Mouse (Mus musculus): ENCODE measurements around the gene Zfyve28. TPM values are rescaled to one million over a fixed set of nuclear protein-coding genes. Genes with fewer than 3 reads are reported as not detected.

The Zfyve28 gene
- total and polyA plus RNA-seq, 3 experiments = 0.12 to 0.14 TPM; not detected in 1

DNA sequence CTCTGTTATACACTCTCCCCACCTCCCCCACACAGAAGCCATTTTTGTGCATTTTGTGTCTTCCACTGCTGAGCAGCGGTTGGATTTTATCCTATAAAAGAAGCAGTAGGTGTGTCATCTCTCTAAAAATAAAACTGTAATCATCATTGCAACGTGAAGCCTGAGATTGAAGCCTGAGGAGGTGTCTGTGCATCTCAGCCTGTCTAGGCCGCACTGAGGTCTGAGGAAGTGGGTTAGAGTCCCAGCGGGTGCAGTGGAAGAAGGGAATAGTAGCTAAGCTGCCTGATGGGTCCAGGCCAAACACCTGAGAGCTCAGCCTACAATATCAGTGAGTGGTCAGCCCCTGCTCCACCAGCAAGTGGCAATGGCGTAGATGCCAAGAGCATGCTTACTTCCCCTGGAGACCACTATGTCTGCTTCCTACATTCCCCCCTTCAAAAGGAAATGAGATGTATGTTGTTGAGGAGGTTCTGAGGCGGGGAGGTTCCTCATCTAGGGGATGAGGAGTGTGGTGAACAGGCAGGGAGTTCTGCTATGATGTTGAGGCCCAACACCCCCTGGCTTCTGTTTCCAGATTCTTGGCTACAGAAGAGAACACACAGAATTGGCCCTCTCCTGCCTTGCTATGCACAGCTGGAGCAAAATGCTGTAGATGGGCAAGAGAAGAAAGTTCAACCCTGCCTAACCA lies 93.1 kb downstream of the Zfyve28 start:
- Histone ChIP-seq H3K9ac (ENCODE audit: control insufficient read depth, low read depth, low read length, poor library complexity, severe bottlenecking) (no peak overlapping the region), H3K4me3 (ENCODE audit: control insufficient read depth in 1 of 2, insufficient read depth in 1 of 2, low read depth in 2 of 2, low read length in 2 of 2) (no peak overlapping the region), H3K27ac (ENCODE audit: control insufficient read depth, low read depth, low read length) (no peak overlapping the region), H3K9me3 (replicated peaks; ENCODE audit: insufficient read depth, low read length) (no peaks in the 10 kb centered on the region), H3K27me3 (ENCODE audit: control insufficient read depth in 1 of 2, insufficient read depth in 2 of 2, low read length in 2 of 2) (peaks cover 9 to 11% of the 10 kb centered on the region in 2 experiments), H3K36me3 (ENCODE audit: control insufficient read depth in 1 of 2, insufficient read depth in 2 of 2, low read length in 2 of 2) (no peaks in the 10 kb centered on the region), H3K4me1 (ENCODE audit: control insufficient read depth in 1 of 2, insufficient read depth in 2 of 2, low read length in 2 of 2) (no peaks in the 10 kb centered on the region), H3K79me2 (ENCODE audit: control insufficient read depth, insufficient read depth, low read length, poor library complexity) (no peaks in the 10 kb centered on the region)
- no peak for DNase-seq (ENCODE audit: low read depth, low spot score)
- TF ChIP-seq JUND (IDR thresholded peaks at IDR 0.05; ENCODE audit: low read depth, low read length) (no peak), CHD1 (IDR thresholded peaks at IDR 0.05; ENCODE audit: low read depth, low read length) (no peak), BHLHE40 (IDR thresholded peaks at IDR 0.05; ENCODE audit: borderline replicate concordance, low read depth, low read length) (no peak), MAFK (IDR thresholded peaks at IDR 0.05; ENCODE audit: borderline replicate concordance, low read depth, low read length) (no peak), GATA1 (IDR thresholded peaks at IDR 0.05; ENCODE audit: low read depth, low read length) (no peak), NELFE (IDR thresholded peaks at IDR 0.05; ENCODE audit: low read depth, low read length) (no peak), ZC3H11A (IDR thresholded peaks at IDR 0.05; ENCODE audit: low read depth, low read length) (no peak), ETS1 (IDR thresholded peaks at IDR 0.05; ENCODE audit: low read depth, low read length) (no peak), CTCF (IDR thresholded peaks at IDR 0.05 in 2 of 3, conservative IDR thresholded peaks at IDR 0.05 in 1 of 3; ENCODE audit: control insufficient read depth in 1 of 3, insufficient read depth in 1 of 3, low read depth in 2 of 3, low read length in 3 of 3, poor library complexity in 1 of 3, severe bottlenecking in 1 of 3) (no peak), MAX (IDR thresholded peaks at IDR 0.05; ENCODE audit: low read length) (no peak), POLR2AphosphoS5 (IDR thresholded peaks at IDR 0.05; ENCODE audit: borderline replicate concordance, low read depth, low read length) (no peak), SMC3 (IDR thresholded peaks at IDR 0.05; ENCODE audit: low read depth, low read length) (no peak)

DNA sequence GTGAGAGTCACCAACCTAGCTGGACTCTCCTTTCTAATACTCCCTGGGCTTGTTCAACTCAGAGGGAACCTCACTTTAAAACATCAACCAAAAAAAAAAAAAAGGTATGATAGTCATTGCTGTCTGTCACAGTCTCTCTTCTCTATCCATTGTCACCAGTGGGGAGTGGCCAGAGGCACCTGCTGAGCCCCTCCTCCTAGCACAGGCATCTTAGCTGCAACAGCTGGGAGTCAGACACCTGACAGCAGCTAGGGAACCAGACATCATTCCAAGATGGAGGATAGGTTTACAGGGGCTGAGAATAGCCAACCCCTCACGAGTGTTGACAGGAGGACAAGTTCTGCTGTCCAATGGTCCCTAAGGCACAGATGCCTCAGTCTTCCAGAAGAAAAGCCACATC lies 93.8 kb downstream of the Zfyve28 start:
- H3K27me3 ChIP-seq (ENCODE audit: control insufficient read depth in 1 of 2, insufficient read depth in 2 of 2, low read length in 2 of 2) = peaks cover 8 to 11% of the 10 kb centered on the region in 2 experiments
- TF ChIP-seq MAFK (IDR thresholded peaks at IDR 0.05; ENCODE audit: borderline replicate concordance, low read depth, low read length) (no peak), MYB (IDR thresholded peaks at IDR 0.05; ENCODE audit: low read depth, low read length) (no peak), TAL1 (IDR thresholded peaks at IDR 0.05; ENCODE audit: low read length) (no peak), ZKSCAN1 (IDR thresholded peaks at IDR 0.05; ENCODE audit: low read depth, low read length) (no peak), BHLHE40 (IDR thresholded peaks at IDR 0.05; ENCODE audit: borderline replicate concordance, low read depth, low read length) (no peak), MYC (IDR thresholded peaks at IDR 0.05; ENCODE audit: low read depth, low read length) (no peak), POLR2AphosphoS2 (IDR thresholded peaks at IDR 0.05; ENCODE audit: low read length) (no peak), SMC3 (IDR thresholded peaks at IDR 0.05; ENCODE audit: low read depth, low read length) (no peak), JUND (IDR thresholded peaks at IDR 0.05; ENCODE audit: low read depth, low read length) (no peak), CHD1 (IDR thresholded peaks at IDR 0.05; ENCODE audit: low read depth, low read length) (no peak), GABPA (IDR thresholded peaks at IDR 0.05; ENCODE audit: low read depth, low read length) (no peak), CTCF (IDR thresholded peaks at IDR 0.05 in 2 of 3, conservative IDR thresholded peaks at IDR 0.05 in 1 of 3; ENCODE audit: control insufficient read depth in 1 of 3, insufficient read depth in 1 of 3, low read depth in 2 of 3, low read length in 3 of 3, poor library complexity in 1 of 3, severe bottlenecking in 1 of 3) (no peak), MAZ (IDR thresholded peaks at IDR 0.05; ENCODE audit: low read depth, low read length) (no peak), NRF1 (IDR thresholded peaks at IDR 0.05; ENCODE audit: insufficient read depth, low read depth, low read length, poor library complexity, severe bottlenecking) (no peak), ZNF384 (IDR thresholded peaks at IDR 0.05; ENCODE audit: low read depth, low read length) (no peak)
- no peak overlapping the region for H3K9ac ChIP-seq (ENCODE audit: control insufficient read depth, low read depth, low read length, poor library complexity, severe bottlenecking)
- H3K4me1 ChIP-seq (ENCODE audit: control insufficient read depth in 1 of 2, insufficient read depth in 2 of 2, low read length in 2 of 2) = no peaks in the 10 kb centered on the region
- no peak overlapping the region for H3K27ac ChIP-seq (ENCODE audit: control insufficient read depth, low read depth, low read length)
- no peaks in the 10 kb centered on the region for H3K9me3 ChIP-seq (replicated peaks; ENCODE audit: insufficient read depth, low read length)
- no peaks in the 10 kb centered on the region for H3K36me3 ChIP-seq (ENCODE audit: control insufficient read depth in 1 of 2, insufficient read depth in 2 of 2, low read length in 2 of 2)
- no peaks in the 10 kb centered on the region for H3K79me2 ChIP-seq (ENCODE audit: control insufficient read depth, insufficient read depth, low read length, poor library complexity)
- H3K4me3 ChIP-seq (ENCODE audit: control insufficient read depth in 1 of 2, insufficient read depth in 1 of 2, low read depth in 2 of 2, low read length in 2 of 2) = no peak overlapping the region
- no peak for DNase-seq (ENCODE audit: low read depth, low spot score)

Measured in MEL (cell line).